Mouse (Mus musculus) gastrocnemius, postnatal 4 days (tissue): ENCODE measurements at regions not wholly inside any gene's neighbourhood (a gene's known extent, or its start where the extent isn't known, plus 50 kb on each side); places are given as distances from the start of the nearest gene placed in this dataset.

Source experiments
- DNase-seq, 2 experiments: peaks; one replicate each; pipeline ENCODE4 v3.0.0; 2021 to 2022; ENCODE audit warnings: low spot score in 2 of 2, mixed read lengths in 2 of 2

DNA sequence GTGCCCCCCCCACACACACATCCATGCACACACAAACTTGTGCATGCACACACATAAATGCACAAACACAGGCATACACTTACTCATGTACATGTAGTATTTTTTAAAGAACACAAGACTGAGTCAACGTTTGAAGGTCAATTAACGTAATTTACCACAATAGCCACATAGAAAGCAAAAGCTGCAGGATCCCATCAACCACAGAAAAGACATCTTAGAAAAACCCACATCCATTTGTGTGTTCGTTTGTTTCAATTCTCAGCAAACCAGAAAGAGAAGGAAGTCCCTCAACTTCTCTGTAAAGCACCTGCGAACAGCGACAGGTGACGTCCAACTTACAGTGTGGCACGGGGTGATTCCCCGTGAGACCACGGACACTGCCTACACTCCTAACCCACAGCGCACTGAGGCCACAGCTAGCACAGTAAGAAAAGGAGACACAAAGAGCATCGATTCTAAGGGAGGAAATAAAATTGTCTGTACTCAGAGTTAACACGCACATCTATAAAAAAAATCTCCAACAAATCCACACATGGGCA lies 53.8 kb downstream of the Dio3 start:
- no peak for DNase-seq

DNA sequence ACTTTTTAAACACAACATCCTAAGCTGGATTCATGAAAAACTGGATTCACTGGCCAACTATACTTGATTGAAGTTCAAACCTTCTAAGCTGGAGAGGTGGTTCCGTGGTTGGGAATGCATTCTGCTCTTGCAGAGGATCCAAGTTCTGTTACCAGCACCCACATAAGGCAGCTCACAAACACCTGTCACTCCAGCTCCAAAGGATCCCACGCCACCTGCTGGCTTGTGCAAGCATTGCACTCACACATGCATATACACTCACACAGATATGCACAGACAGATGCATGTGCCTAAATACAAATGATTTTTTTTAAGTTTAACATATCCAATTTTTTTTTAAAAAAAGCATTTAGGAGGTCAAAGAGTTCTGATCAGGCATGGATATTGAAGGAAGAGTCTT lies 55.7 kb downstream of the Dio3 start:
- no peak for DNase-seq

DNA sequence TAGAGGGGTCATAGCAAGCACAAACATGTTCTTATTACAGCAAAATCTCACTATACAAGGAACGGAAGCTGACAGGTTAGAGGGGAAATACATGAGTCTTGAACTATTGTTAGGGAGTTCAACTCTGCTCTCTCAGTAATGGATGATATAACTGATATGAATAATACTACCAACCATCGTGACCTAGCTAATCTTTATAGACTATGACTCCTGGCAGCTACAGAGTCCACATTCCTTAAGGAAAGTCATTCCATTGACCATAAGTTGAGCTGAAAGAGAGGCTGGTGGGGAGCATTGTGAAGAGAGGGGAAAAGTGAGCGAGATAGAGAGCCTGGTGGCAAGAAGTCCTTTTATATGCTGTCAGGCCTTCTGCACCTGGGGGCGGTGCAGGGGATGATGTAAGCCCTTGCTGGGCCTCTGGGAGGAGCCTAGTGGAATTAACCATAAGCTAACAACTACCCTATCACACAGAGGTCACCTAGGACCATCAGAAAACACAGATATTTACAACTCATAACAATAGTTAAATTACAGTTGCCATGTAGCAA lies 65.5 kb downstream of the Dio3 start:
- no peak for DNase-seq

DNA sequence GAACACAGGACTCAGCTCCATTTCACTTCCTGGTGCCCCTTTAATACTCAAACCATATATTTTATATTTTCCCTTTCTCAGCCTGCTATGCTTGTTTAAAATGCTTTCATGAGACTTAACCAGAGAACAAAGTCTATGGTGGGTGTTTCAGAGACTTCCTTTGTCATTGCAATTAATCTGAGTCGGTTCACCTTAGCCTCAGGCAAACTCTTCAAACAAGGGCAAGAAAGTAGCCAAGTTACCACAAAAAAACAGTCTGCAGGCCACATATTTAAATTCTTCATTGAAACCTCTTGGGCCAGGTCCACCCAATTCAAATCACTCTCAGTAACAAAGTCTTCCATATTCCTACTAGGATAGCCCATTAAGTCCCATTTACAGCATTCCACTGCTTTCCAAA lies 70.8 kb downstream of the Dio3 start:
- DNase-seq: no peak

GRCm38 (mm10) chr12:110355851-110356250 lies 77.0 kb downstream of the Dio3 start:
- no peak for DNase-seq

DNA sequence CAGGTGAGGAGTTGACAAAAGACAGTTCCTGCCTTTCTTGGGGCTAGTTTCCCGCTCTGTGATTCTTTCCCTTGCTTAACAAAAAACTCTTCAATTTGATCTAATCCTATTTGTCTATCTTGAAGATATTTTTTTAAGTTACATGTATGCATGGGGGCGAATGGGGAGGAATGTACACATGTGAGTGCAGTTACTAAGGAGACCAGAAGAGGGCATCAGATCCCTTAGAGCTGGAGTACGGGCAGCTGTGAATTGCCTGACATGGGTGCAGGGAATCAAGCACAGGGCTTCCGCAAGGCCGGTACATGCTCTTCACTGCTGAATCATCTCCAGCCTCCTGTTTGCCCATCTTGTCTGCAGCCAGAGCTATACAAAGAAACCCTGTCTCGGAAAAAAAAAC lies 79.8 kb upstream of the Ppp2r5c start:
- DNase-seq: no peak

- no peak for DNase-seq
Measured at GRCm38 (mm10) chr12:110367822-110368221, 79.1 kb upstream of the Ppp2r5c start.

GRCm38 (mm10) chr12:110371886-110372690 lies 74.8 kb upstream of the Ppp2r5c start:
- DNase-seq: no peak

- DNase-seq: no peak
Measured at GRCm38 (mm10) chr12:110372986-110373385, 73.9 kb upstream of the Ppp2r5c start.

DNA sequence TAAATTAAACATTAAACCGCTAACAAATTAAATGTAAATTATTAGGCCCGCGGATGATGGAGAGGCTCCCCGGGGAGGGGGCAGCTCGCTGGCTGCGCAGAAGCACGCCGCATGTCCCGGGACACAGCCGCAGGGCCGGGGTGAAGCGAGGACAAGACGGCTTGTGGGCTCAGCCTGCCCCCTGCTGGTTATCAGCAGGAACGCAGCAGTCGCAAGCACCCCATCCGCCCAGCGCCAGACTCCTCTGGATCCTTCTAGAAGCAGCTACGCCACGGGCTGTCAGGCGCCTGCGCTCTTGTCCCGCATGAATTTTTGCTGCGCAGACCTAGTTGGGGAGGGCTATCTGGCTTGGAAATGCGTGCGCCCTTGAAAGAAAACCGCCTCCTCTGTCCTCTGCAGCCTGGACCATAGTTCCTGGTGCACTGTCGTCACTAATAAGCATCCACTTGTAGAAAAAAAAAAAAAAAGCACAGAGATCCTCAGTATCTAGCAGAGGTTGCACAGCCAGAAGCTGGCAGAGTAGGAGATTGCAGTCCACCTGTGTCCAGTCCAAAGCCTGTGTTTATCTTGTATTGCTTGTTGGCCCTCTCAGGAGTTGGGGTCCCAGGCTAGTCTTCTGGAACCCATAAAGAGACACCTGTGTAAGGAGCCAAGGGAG lies 73.4 kb upstream of the Ppp2r5c start:
- DNase-seq: peak; percentile 85 to 88

DNA sequence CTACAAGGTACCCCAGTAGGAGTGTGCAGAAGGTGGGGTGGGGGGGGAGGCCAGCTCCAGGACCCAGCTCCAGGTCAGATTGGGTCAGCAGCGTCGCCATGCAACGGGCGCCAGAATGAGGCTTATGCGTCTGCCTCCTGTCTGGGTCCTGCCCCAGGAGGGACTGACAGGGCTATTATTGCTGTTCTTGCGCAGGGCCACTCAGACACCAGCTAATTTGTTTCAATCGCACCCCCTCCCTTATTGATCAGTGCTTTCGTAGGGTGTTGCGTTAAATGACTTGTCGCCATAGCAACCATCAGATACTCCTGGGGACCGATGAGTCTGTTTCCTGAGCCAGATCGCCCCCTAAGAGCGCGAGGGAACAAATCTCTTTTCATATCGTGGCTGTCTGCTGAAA lies 71.8 kb upstream of the Ppp2r5c start:
- DNase-seq: no peak

DNA sequence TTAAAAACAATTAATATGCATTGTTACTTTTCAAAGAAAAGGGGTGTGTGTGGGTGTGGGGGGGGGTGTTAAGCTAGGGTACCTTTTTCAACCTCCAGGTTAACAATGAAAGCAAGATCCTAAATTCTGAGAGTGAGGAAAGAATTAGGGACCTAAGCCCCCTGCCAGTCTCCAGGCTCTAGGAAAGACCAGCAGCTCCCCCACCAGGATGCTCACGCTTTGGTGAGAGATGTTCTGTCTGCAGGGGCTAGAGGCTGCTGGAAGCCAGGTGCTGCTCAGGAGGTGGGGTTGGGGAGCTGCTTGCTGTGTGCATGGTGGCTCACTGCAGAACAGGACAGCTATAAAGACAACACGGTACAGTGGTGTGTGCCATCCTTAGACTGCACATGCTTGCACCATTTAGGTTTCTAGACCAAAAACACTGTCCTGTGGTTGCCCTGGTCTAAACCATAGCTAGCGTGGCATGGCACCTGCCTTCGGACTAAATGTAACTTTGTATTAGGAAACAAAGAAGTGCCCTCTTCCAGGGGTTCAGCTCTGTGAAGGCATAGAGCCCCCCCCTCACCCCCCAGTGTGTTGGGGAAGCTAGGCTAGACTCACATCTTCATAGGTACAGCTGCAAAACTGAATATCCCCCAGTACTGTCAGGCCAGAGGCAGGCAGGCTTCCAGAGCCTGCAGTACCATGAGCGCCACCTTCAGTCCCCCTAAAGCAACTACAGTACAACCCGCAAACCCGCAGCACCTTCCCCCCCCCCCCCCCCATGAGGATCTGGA lies 70.7 kb upstream of the Ppp2r5c start:
- no peak for DNase-seq

DNA sequence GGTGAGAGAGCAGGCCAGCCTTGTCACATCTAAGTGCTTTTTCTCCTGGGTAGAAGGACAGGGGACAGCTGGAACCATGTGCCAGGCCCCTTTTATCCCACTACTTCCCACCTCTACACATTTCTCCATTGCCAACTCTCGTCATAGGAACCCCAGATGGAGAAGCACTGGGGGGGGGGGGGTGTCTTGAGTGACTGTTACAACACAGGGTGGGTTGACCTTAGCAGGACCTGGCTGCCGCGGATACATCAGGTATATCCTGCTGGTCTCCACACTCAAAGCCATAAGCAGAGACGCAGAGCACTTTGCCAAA lies 70.1 kb upstream of the Ppp2r5c start:
- DNase-seq: no peak

- no peak for DNase-seq
Measured at GRCm38 (mm10) chr12:110377306-110377705, 69.6 kb upstream of the Ppp2r5c start.

- no peak for DNase-seq
Measured at GRCm38 (mm10) chr12:110377734-110378133, 69.2 kb upstream of the Ppp2r5c start.

DNA sequence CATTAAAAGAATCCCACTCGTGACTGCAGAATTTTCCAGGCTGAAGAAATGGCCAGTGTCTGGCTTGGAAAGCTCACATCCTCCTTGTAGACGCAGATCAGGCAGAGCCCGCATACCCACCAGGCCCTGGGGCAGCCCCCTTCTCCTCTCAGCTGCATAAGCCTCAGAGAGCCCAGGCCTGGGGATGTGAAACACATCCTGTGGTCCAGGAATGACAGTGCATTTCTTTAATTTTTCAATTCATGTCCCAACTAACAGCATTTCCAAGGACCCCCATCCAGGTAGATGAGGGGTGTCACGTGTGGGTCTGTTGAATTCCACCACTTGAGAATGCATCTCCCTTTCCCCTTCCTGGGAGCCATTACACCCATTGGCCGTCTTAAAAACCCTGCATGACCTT lies 68.6 kb upstream of the Ppp2r5c start:
- no peak for DNase-seq

GRCm38 (mm10) chr12:110379721-110380120 lies 67.2 kb upstream of the Ppp2r5c start:
- no peak for DNase-seq

- DNase-seq: no peak
Measured at GRCm38 (mm10) chr12:110380831-110381750, 65.8 kb upstream of the Ppp2r5c start.

- DNase-seq: no peak
Measured at GRCm38 (mm10) chr12:110385031-110385430, 61.9 kb upstream of the Ppp2r5c start.

DNA sequence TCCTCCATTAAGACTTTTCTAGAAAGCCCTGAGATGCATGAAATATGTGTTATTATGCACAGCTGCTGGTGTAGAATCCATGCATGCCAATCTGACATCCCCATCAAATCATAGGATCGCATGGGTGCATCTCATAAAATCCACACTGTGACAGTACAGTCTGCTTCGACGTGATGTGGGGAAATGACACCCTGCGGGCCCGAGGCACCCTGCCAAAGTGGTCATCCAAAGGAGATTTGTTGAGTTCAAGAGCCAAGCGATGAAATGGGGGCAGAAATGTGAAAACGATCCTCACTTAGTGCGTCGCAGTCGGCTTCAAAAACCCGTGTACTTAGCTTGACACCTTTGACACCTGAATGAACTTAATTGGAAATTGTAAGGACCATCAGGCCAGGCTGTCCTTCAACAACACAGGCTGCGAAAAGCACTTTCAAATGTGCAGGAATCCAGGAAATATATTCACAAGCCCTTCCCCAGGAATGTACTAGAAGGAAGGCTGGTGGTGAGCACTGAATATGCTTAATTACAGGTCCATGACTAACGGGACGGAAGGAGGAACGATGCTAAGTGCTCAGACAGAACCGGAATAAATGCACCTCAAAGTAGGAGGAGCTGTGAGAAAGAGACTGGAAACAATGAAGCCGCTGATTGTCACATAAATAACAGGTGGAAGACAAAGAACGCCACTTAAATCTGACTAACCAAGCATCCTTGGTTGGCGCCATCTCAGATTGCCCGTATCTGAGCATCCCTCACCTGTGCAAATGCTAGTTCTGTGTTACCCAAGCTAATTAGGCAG lies 60.9 kb upstream of the Ppp2r5c start:
- DNase-seq: no peak
